Mouse (Mus musculus): ENCODE results near the gene Ispd. TPM values are rescaled to one million over a fixed set of nuclear protein-coding genes. Genes with fewer than 3 reads are reported as not detected.

The Ispd gene
- polyA plus RNA-seq, 1 experiment: 2.0 TPM

DNA sequence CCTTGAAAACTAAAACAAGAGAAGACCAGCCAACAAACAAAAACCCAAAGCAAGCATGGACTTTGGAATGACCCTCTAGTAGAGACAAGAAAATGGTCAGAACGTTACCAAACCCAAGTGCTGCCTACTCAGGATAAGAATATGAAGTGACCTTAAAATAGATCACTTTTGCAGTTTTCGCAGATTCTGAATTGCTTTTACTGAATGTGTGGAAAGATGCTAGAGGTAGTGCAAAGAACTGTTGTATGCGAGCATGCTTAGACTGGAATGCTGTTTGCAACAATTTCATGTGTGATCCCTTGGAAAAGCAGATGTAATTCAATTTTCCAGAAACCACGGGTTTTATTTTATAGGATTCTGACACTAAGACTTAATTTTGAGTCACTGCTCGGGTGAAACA, 153.3 kb downstream of the Ispd start:
- no peaks in the 10 kb centered on the region for H3K4me1 ChIP-seq (ENCODE audit: control insufficient read depth, insufficient read depth, low read length)
- TF ChIP-seq POLR2A (IDR thresholded peaks at IDR 0.05; ENCODE audit: low read depth, low read length) (no peak), CTCF (IDR thresholded peaks at IDR 0.05; ENCODE audit: borderline replicate concordance, insufficient read depth, low read length) (no peak)
- no peak overlapping the region for H3K4me3 ChIP-seq (ENCODE audit: insufficient read depth, low read length)
- H3K27ac ChIP-seq (ENCODE audit: insufficient read depth, low read length): no peak overlapping the region

DNA sequence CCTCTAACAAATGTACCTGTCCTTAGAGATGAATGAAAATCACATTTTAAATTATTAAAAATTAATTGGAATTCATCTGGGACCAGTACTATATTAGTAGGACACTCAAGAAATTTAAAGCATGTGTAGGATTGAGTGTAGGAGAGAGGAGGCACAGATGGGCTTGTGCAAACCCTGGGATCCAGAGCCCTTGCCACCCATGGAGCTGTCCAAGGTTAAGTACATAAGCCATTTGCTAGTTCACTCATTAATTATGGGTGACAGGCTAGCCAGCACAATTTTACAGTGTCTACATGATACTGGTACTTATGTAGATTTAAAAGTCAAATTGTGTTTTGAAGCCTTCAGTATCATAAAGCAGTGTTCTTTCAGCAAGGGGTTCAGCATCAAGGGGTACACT, 164.1 kb downstream of the Ispd start:
- TF ChIP-seq CTCF (IDR thresholded peaks at IDR 0.05; ENCODE audit: borderline replicate concordance, insufficient read depth, low read length) (no peak), POLR2A (IDR thresholded peaks at IDR 0.05; ENCODE audit: low read depth, low read length) (no peak)
- no peak overlapping the region for H3K4me3 ChIP-seq (ENCODE audit: insufficient read depth, low read length)
- H3K4me1 ChIP-seq (ENCODE audit: control insufficient read depth, insufficient read depth, low read length): no peaks in the 10 kb centered on the region
- H3K27ac ChIP-seq (ENCODE audit: insufficient read depth, low read length): no peak overlapping the region

DNA sequence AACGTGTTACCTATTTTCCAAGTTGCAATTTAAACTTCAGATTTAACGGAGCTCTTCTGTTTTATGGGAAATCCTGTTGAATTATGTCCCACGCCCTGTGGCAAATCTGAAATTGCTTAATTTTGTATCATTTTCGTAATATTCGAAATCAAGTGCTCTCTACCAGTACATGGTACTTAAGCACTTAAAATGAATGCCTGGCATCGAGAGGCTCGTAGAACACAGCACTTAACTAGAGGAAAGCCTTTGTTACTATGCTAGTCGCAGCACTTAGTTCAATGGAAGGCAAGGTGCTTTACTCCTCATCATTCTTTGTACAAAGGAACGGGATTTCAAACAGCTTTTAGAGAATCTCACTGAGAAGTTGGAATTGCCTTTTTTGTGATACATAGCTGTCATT, 168.2 kb downstream of the Ispd start:
- TF ChIP-seq POLR2A (IDR thresholded peaks at IDR 0.05; ENCODE audit: low read depth, low read length) (no peak), CTCF (IDR thresholded peaks at IDR 0.05; ENCODE audit: borderline replicate concordance, insufficient read depth, low read length) (no peak)
- no peak overlapping the region for H3K4me3 ChIP-seq (ENCODE audit: insufficient read depth, low read length)
- no peaks in the 10 kb centered on the region for H3K4me1 ChIP-seq (ENCODE audit: control insufficient read depth, insufficient read depth, low read length)
- no peak overlapping the region for H3K27ac ChIP-seq (ENCODE audit: insufficient read depth, low read length)

DNA sequence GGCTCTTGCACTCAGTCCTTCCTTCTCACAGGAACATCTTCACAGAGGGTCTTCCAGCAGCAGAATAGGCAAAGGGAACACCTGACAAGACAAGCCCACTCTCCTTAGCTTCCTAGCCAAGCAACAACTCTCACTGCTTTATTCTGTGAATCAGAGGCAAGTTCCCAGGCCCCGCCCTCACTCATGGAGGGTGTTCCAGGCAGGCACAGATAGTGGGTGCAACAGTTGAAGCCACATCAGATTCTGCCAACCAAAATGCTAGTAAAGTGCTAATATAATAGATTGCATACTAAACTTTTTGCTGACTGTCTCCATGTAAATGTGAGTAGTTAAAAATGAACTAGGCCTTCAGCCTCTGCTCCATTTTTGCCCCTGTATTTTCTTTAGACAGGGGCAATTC, 173.4 kb downstream of the Ispd start:
- Histone ChIP-seq H3K4me3 (ENCODE audit: insufficient read depth, low read length) (no peak overlapping the region), H3K27ac (ENCODE audit: insufficient read depth, low read length) (no peak overlapping the region), H3K4me1 (ENCODE audit: control insufficient read depth, insufficient read depth, low read length) (no peaks in the 10 kb centered on the region)
- TF ChIP-seq POLR2A (IDR thresholded peaks at IDR 0.05; ENCODE audit: low read depth, low read length) (no peak), CTCF (IDR thresholded peaks at IDR 0.05; ENCODE audit: borderline replicate concordance, insufficient read depth, low read length) (no peak)

DNA sequence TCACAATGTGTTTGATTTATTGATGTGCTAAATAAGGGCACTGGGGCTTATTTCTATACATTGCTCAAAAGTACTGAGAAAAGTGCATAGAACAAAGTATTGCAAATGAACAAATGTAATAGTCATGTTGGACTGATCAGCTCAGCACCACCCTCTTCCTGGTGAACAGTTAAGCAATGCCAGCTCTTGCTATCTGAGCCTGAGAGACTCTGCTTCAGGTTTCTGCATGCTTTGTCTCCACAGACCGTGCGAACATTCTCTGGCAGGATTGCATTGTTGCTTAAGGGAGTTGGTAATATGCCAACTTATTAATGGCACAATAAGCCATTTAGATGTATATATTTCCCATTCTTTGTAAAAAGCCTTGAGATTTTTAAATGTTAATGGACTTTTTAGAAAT, 182.9 kb downstream of the Ispd start:
- H3K4me3 ChIP-seq (ENCODE audit: insufficient read depth, low read length): no peak overlapping the region
- TF ChIP-seq CTCF (IDR thresholded peaks at IDR 0.05; ENCODE audit: borderline replicate concordance, insufficient read depth, low read length) (no peak), POLR2A (IDR thresholded peaks at IDR 0.05; ENCODE audit: low read depth, low read length) (no peak)
- no peak overlapping the region for H3K27ac ChIP-seq (ENCODE audit: insufficient read depth, low read length)
- H3K4me1 ChIP-seq (ENCODE audit: control insufficient read depth, insufficient read depth, low read length): no peaks in the 10 kb centered on the region

DNA sequence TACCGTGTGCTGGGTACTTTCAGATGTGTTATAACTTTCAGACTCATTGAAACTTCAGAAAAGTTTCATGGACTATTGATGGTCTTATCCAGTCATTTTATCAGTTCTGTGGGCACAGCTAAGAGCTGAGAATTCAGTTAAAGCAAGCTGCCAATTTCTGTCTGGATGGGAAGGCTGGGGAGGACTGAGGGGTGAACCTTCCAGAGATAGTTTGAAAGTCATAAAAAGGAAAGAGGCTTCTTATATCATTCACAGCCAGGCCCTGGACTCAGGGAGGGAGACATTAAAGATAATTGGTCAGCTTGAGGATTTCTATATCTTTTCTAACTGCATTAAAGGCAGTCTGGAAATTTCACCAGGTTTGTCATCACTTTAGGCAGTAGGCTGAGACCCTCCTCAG, 185.7 kb downstream of the Ispd start:
- H3K4me1 ChIP-seq (ENCODE audit: control insufficient read depth, insufficient read depth, low read length): no peaks in the 10 kb centered on the region
- TF ChIP-seq CTCF (IDR thresholded peaks at IDR 0.05; ENCODE audit: borderline replicate concordance, insufficient read depth, low read length) (no peak), POLR2A (IDR thresholded peaks at IDR 0.05; ENCODE audit: low read depth, low read length) (no peak)

DNA sequence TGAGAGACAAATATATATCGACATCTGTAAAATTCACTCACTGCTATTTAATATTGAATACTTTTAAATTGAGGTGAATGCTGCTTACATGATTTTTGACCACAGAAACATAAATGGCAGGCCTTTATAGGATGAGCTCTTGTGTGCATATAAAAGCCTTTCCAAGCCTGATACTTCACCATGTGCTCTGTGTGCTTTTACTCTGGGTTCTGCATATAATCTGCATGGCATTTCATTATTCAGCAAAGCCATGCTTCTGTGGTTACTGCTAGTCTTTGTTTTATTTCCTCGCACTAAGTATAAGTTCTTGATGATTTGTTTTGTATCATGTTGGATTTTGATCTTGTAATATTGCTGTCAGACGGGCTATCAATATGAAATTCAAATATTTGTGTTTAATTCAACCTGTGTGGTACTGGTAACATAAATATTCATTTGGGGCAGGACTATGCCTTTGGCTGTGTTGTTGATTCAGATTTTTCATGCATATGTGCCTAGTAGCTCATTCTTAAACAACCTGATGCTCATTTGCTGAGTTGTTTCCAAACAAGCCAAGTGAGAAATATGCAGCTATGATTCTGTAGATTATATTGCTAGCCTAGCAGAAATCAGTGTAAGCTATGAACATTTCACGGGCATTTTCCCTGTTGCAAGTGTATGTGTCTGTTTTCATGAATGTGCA, 189.3 kb downstream of the Ispd start:
- H3K4me3 ChIP-seq (ENCODE audit: insufficient read depth, low read length): no peak overlapping the region
- TF ChIP-seq POLR2A (IDR thresholded peaks at IDR 0.05; ENCODE audit: low read depth, low read length) (no peak), CTCF (IDR thresholded peaks at IDR 0.05; ENCODE audit: borderline replicate concordance, insufficient read depth, low read length) (no peak)

More for the DNA sequence above, 185.7 kb downstream of the Ispd start:
- Histone ChIP-seq H3K4me3 (ENCODE audit: insufficient read depth, low read length) (no peak overlapping the region), H3K27ac (ENCODE audit: insufficient read depth, low read length) (no peak overlapping the region)

DNA sequence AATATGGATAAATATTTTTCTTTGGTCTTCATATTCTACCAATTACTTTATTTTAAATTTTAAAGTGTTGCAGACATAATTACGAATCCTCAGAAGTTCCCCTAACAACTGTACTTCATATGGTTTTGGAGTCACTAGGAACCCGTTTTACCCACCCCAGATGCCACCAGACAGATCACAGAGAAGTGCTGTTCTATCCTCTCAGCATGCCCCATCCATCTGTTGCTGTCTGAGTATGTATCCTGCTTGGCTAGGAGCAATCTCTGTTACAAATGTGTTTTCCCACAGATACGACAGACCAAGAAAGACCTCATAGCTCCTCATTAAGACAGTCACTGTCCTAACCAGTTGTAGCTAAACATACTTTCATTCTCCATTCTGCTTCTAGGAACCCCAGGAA, 203.6 kb downstream of the Ispd start:
- TF ChIP-seq POLR2A (IDR thresholded peaks at IDR 0.05; ENCODE audit: low read depth, low read length): no peak
- Histone ChIP-seq H3K4me1 (ENCODE audit: control insufficient read depth, insufficient read depth, low read length) (no peaks in the 10 kb centered on the region), H3K4me3 (ENCODE audit: insufficient read depth, low read length) (no peak overlapping the region), H3K27ac (ENCODE audit: insufficient read depth, low read length) (no peak overlapping the region)

More for the DNA sequence above, 189.3 kb downstream of the Ispd start:
- Histone ChIP-seq H3K4me1 (ENCODE audit: control insufficient read depth, insufficient read depth, low read length) (no peaks in the 10 kb centered on the region), H3K27ac (ENCODE audit: insufficient read depth, low read length) (no peak overlapping the region)

DNA sequence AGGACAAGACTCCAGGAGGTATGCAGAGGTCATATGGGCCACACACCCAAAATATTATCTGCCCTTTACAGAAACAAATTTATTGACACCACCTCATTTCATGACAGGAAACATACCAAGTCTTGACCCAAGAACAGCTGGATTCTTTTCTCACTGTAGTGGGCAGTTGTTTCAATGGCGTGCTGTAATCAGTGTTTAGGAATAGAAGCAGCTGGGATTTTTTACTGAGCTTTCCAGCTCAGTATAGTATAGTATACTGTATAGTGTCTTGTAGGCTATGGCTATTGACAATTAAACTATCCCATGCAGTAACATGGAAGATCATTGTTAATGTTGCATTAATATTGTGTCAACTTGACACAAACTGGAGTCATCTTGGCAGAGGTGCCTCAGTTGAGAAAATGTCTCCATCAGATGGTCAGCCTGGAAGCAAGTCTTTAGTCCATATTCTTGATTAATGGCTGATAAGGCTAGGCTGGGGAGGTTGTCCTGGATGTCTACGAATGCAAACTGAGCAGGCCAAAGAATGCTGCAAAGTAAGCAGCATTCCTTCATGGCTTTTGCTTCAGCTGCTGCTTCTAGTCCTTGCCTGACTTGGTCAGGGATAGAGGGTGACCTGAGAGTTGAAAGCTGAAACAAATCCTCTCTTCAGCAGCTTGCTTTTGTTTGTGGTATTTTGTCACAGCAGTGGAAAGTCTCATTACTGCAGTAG, 216.4 kb downstream of the Ispd start:
- no peak for TF ChIP-seq CTCF (IDR thresholded peaks at IDR 0.05; ENCODE audit: borderline replicate concordance, insufficient read depth, low read length)
- TF ChIP-seq POLR2A (IDR thresholded peaks at IDR 0.05; ENCODE audit: low read depth, low read length): no peak
- Histone ChIP-seq H3K4me1 (ENCODE audit: control insufficient read depth, insufficient read depth, low read length) (no peaks in the 10 kb centered on the region), H3K4me3 (ENCODE audit: insufficient read depth, low read length) (no peak overlapping the region), H3K27ac (ENCODE audit: insufficient read depth, low read length) (no peak overlapping the region)

DNA sequence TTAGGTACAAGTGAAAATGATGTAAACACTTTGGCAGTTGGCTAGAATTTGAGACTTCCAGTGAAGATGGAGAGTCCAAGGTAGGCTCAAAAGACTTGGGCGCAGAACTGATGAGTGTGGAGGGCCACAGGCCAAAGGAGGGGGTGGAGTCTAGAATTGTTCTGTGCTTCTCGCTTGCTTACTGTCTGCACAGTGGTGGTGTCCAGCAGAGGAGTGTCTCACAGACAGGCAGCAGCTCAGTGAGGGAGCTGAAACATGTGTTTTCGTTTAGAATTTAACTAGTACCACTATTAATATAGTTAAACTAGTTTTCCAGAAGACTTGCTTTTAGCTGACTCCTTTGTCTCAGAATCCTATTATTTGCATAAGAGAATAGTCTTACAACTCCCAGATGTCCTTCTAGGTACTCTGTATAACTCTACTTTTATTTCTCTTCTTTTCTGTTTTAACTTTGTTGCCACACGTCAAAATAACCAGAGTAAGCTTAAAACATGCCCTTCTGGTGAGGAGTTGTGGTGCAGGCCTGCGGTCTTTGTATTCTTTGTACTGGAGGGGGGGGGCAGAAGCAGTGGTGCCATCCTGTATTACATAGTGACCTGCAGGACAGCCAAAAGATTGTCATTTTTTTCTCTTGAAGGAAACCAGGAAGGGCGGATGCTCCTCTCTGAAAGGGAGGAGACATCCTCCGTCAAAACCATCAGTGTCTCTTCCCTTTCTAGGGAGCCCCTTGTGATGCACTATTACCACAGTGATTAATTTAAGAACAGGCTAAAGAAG, 240.9 kb downstream of the Ispd start:
- no peak overlapping the region for H3K4me3 ChIP-seq (ENCODE audit: insufficient read depth, low read length)
- no peaks in the 10 kb centered on the region for H3K4me1 ChIP-seq (ENCODE audit: control insufficient read depth, insufficient read depth, low read length)
- TF ChIP-seq CTCF (IDR thresholded peaks at IDR 0.05; ENCODE audit: borderline replicate concordance, insufficient read depth, low read length) (no peak), POLR2A (IDR thresholded peaks at IDR 0.05; ENCODE audit: low read depth, low read length) (no peak)
- H3K27ac ChIP-seq (ENCODE audit: insufficient read depth, low read length): no peak overlapping the region

Data from embryonic fibroblast, embryonic 13.5 days (primary cell).